Mouse (Mus musculus): ENCODE measurements around the gene Paqr7. TPM values are rescaled to one million over a fixed set of nuclear protein-coding genes. Genes with fewer than 3 reads are reported as not detected.
A peak's percentile ranks its signal among the peaks of the same experiment; 100 is the strongest.

Gene Paqr7
- polyA plus RNA-seq, 1 experiment from 2014 or later = 4.1 TPM

DNA sequence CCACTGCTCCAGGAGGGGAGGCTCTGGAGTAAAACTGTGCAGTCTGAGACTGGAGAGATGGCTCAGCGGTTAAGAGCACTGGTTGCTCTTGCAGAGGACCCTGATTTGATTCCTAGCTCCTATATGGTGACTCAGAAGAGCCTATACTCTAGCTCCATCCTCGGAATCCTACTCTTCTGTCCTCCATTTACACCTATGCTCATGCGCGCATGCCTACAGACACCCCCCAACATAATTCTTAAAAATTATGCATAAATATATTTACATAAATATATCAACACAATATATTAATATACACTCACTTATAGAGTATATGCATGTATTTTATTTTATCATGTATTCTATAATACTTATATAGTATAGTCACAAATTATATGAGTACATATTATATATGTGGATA lies 13.9 kb downstream of the Paqr7 start:
- ATAC-seq (ENCODE audit: low FRiP score, low read depth) = peak; percentile 17; the same call in 1 of the 2 replicates
- H3K9me3 ChIP-seq = no peaks in the 10 kb centered on the region
- H3K4me3 ChIP-seq = peak overlapping the region; percentile 66; the same call in 1 of the 2 replicates
- H3K4me2 ChIP-seq (replicated peaks) = peak overlapping the region; percentile 95
- H3K27me3 ChIP-seq = no peaks in the 10 kb centered on the region
- no peaks in the 10 kb centered on the region for H3K36me3 ChIP-seq
- 77% methylated on average over 4 of the region's 4 CpGs for WGBS
- H3K9ac ChIP-seq = no peak overlapping the region
- H3K27ac ChIP-seq = no peak overlapping the region
- H3K4me1 ChIP-seq = peaks cover 14% of the 10 kb centered on the region

DNA sequence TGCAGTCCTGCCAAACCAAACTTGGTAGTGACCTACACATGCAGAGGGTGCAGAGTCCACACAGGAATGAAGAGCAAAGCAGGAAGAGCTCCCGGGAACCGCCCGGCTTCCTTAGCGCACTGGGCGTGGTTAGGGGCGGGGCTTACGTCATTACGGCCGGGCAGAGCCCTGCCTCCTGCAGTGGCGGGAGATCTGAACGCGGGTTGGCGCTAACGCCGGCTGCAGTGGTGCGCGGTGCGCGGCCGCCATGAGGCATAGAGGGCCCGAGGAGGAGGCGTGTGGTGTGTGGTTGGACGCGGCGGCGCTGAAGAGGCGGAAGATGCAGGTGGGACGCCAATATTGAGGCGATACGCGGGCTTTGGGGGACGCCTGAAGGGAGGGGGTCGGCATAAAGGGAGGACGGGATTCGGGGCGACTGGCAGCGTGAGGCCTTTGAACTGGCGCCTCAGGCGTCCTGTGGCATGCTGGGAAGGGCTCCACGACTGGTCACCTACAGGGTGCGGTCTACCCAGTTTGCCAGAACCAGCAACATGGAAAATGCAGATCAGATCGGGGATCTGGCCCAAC lies 14.4 kb downstream of the Paqr7 start, which contains the start of gene Aunip:
TSS of gene Aunip (plus strand) at position 155 of the 567 bp plus-strand sequence.
- peak; percentile 94 for ATAC-seq (ENCODE audit: low FRiP score, low read depth)
- H3K4me3 ChIP-seq = peak within 1 kb of the TSS; percentile 66
- peak within 1 kb of the TSS; percentile 95 for H3K4me2 ChIP-seq (replicated peaks)
- H3K27me3 ChIP-seq = no peaks in the 10 kb centered on the region
- no peaks in the 10 kb centered on the region for H3K9me3 ChIP-seq
- under 1% methylated on average over 42 of the region's 42 CpGs for WGBS
- H3K9ac ChIP-seq = peak within 1 kb of the TSS; percentile 67
- no peaks in the 10 kb centered on the region for H3K36me3 ChIP-seq
- peaks cover 14% of the 10 kb centered on the region for H3K4me1 ChIP-seq
- H3K27ac ChIP-seq = no peak within 1 kb of the TSS

GRCm38 (mm10) chr4:134511730-134512129 lies 15.2 kb downstream of the Paqr7 start:
- peak overlapping the region; percentile 95 for H3K4me2 ChIP-seq (replicated peaks)
- peaks cover 14% of the 10 kb centered on the region for H3K4me1 ChIP-seq
- no peak for ATAC-seq (ENCODE audit: low FRiP score, low read depth)
- H3K9me3 ChIP-seq = no peaks in the 10 kb centered on the region
- H3K36me3 ChIP-seq = no peaks in the 10 kb centered on the region
- H3K4me3 ChIP-seq = peak overlapping the region; percentile 66
- no peaks in the 10 kb centered on the region for H3K27me3 ChIP-seq
- 75% methylated on average over 6 of the region's 6 CpGs for WGBS
- H3K9ac ChIP-seq = 0 out of 2 replicates have a peak overlapping the region, but pooled peaks have one; percentile 67
- H3K27ac ChIP-seq = no peak overlapping the region

- Histone ChIP-seq H3K9ac (no peak overlapping the region), H3K27ac (no peak overlapping the region), H3K4me2 (replicated peaks) (peak overlapping the region; percentile 59), H3K27me3 (no peaks in the 10 kb centered on the region), H3K36me3 (no peaks in the 10 kb centered on the region), H3K4me3 (peak overlapping the region; percentile 17; the same call in 1 of the 2 replicates), H3K4me1 (peaks cover 14% of the 10 kb centered on the region), H3K9me3 (no peaks in the 10 kb centered on the region)
- WGBS = 15% methylated on average over 15 of the region's 15 CpGs
- no peak for ATAC-seq (ENCODE audit: low FRiP score, low read depth)
These were observed 16.3 kb downstream of the Paqr7 start for GRCm38 (mm10) chr4:134512798-134513197.

- H3K9ac ChIP-seq = no peak overlapping the region
- H3K27ac ChIP-seq = no peak overlapping the region
- no peaks in the 10 kb centered on the region for H3K36me3 ChIP-seq
- no peaks in the 10 kb centered on the region for H3K9me3 ChIP-seq
- no peak overlapping the region for H3K4me2 ChIP-seq (replicated peaks)
- WGBS = 87% methylated on average over 11 of the region's 11 CpGs
- H3K4me3 ChIP-seq = no peak overlapping the region
- no peak for ATAC-seq (ENCODE audit: low FRiP score, low read depth)
- H3K4me1 ChIP-seq = peaks cover 14% of the 10 kb centered on the region
- no peaks in the 10 kb centered on the region for H3K27me3 ChIP-seq
These were observed 17.9 kb downstream of the Paqr7 start for GRCm38 (mm10) chr4:134514309-134514930.

DNA sequence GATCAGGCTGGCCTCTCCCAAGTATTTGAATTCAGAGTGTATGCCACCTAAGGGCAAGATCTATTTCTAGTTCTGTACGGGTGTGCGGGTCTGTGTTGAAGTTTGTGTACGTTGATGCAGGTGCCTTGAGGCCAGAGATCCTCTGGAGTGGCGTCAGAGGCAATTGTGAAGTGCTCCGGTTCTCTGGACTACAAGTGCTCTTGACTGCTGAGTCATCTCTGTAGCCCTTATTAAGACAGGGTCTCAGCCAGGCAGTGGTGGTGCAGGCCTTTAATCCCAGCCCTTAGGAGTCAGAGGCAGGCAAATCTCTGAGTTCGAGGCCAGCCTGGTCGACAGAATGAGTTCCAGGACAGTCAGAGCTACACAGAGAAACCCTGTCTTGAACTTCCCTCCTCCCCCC lies 19.1 kb downstream of the Paqr7 start:
- H3K4me3 ChIP-seq = no peak overlapping the region
- H3K27ac ChIP-seq = no peak overlapping the region
- peaks cover 3% of the 10 kb centered on the region; the same call in 1 of the 2 replicates for H3K36me3 ChIP-seq
- ATAC-seq (ENCODE audit: low FRiP score, low read depth) = no peak
- 72% methylated on average over 7 of the region's 7 CpGs for WGBS
- H3K4me1 ChIP-seq = peaks cover 14% of the 10 kb centered on the region
- no peak overlapping the region for H3K4me2 ChIP-seq (replicated peaks)
- no peaks in the 10 kb centered on the region for H3K27me3 ChIP-seq
- H3K9ac ChIP-seq = no peak overlapping the region; the same call in 1 of the 2 replicates
- no peaks in the 10 kb centered on the region for H3K9me3 ChIP-seq

DNA sequence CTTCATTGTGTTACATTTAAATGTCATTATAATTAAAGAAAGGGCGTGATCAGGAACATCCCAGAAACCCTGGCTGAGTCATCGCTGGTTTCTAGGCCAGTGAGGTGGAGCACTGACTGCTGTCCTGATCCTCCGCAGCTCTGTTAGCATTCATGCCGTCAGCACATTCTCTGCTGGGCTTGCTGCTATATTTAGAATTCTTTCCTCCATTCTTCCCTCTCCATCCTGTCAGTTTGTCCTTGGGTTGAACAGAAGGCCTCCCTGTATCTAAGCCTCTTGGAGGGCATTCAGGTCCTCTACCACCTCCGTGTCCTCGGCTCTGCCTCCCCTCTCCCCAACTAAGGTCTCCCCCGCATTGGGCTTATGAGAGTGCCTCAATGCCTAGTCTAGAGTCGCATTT lies 20.5 kb downstream of the Paqr7 start:
- H3K9me3 ChIP-seq = no peaks in the 10 kb centered on the region
- H3K9ac ChIP-seq = no peak overlapping the region
- H3K4me1 ChIP-seq = peaks cover 5% of the 10 kb centered on the region
- H3K4me2 ChIP-seq (replicated peaks) = no peak overlapping the region
- WGBS = 86% methylated on average over 8 of the region's 8 CpGs
- peaks cover 15% of the 10 kb centered on the region for H3K36me3 ChIP-seq
- H3K4me3 ChIP-seq = no peak overlapping the region
- no peak for ATAC-seq (ENCODE audit: low FRiP score, low read depth)
- H3K27ac ChIP-seq = no peak overlapping the region
- no peaks in the 10 kb centered on the region for H3K27me3 ChIP-seq

- Histone ChIP-seq H3K4me1 (peaks cover 2% of the 10 kb centered on the region), H3K27me3 (no peaks in the 10 kb centered on the region), H3K9me3 (no peaks in the 10 kb centered on the region), H3K4me3 (no peak overlapping the region), H3K4me2 (replicated peaks) (no peak overlapping the region), H3K9ac (no peak overlapping the region), H3K36me3 (peaks cover 15% of the 10 kb centered on the region), H3K27ac (no peak overlapping the region)
- no peak for ATAC-seq (ENCODE audit: low FRiP score, low read depth)
- WGBS = 91% methylated on average over 10 of the region's 10 CpGs
These were observed 21.2 kb downstream of the Paqr7 start for GRCm38 (mm10) chr4:134517719-134518118.

DNA sequence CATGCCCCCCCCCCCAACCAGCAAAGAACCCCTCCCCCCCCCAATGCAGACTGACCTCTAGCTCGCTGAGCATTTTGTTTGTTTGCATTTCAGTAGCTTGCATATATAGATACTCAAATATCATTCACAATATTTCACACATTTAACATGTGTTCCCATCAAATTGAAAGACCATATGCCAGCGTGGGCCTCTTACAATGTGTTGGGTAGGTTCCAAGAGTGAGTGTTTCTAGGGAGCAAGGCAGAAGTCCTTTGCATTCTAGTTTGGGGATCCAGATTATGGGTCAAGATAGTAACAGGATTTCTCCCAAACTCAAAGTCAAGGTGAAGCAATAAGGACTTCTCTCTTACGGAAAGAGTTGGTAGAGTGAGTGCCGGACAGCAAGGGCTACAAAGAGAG lies 22.0 kb downstream of the Paqr7 start:
- Histone ChIP-seq H3K9me3 (no peaks in the 10 kb centered on the region), H3K4me3 (no peak overlapping the region), H3K9ac (no peak overlapping the region), H3K27ac (no peak overlapping the region), H3K4me2 (replicated peaks) (no peak overlapping the region), H3K36me3 (peaks cover 22% of the 10 kb centered on the region), H3K27me3 (no peaks in the 10 kb centered on the region), H3K4me1 (no peaks in the 10 kb centered on the region)
- 93% methylated on average over 4 of the region's 4 CpGs for WGBS
- ATAC-seq (ENCODE audit: low FRiP score, low read depth) = no peak

- Histone ChIP-seq H3K4me2 (replicated peaks) (no peak overlapping the region), H3K36me3 (peaks cover 30% of the 10 kb centered on the region), H3K9me3 (no peaks in the 10 kb centered on the region), H3K27ac (no peak overlapping the region), H3K27me3 (no peaks in the 10 kb centered on the region), H3K9ac (no peak overlapping the region), H3K4me3 (no peak overlapping the region), H3K4me1 (no peaks in the 10 kb centered on the region)
- ATAC-seq (ENCODE audit: low FRiP score, low read depth) = no peak
These were observed 22.8 kb downstream of the Paqr7 start for GRCm38 (mm10) chr4:134519281-134519680.

DNA sequence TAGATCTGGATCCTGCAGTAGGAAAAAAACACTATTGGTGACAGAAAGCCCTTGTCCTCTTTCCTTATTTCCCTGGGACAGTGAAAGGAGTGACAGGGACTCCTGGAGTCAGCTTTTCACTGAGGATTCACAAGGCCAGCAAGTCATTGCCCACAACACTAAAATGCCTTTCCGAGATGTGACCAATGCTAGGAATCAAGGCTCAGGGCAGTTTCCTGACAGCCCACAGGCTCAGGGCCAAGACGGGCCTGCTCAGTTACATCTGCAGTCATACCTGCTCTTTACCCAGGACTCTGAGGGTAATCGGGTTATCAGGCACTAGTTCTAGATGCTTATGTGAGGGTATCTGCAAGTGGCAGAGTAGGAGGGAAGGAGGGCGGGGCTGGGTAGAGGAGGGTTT lies 26.9 kb downstream of the Paqr7 start:
- ATAC-seq (ENCODE audit: low FRiP score, low read depth) = no peak
- Histone ChIP-seq H3K4me2 (replicated peaks) (no peak overlapping the region), H3K4me1 (no peaks in the 10 kb centered on the region), H3K4me3 (no peak overlapping the region), H3K36me3 (peaks cover 71% of the 10 kb centered on the region), H3K9ac (0 out of 2 replicates have a peak overlapping the region, but pooled peaks have one; percentile 8), H3K27ac (no peak overlapping the region), H3K27me3 (no peaks in the 10 kb centered on the region), H3K9me3 (no peaks in the 10 kb centered on the region)
- 84% methylated on average over 4 of the region's 4 CpGs for whole genome bisulfite sequencing

DNA sequence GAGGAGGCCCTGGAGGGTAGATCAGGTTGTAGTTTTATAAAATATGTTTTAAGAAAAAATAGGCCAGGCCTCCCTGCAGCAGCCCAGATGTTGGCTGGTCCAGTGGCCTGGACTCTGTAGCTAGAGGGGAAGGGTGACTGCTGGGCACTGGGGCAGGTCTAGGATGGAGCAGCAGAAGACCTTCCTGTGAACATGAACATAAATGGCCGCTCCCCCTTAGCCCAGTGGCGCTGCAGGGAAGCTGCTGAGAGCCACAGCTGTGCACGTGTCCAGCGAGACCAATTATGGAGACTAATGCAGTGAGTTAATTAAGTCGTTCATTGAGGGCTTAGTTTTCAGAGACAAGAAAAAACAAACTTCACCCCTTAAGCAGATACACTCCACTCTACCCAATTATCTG lies 29.3 kb downstream of the Paqr7 start:
- Histone ChIP-seq H3K9me3 (no peaks in the 10 kb centered on the region), H3K27me3 (no peaks in the 10 kb centered on the region), H3K4me3 (no peak overlapping the region), H3K9ac (no peak overlapping the region), H3K4me2 (replicated peaks) (no peak overlapping the region), H3K4me1 (no peaks in the 10 kb centered on the region), H3K27ac (no peak overlapping the region), H3K36me3 (peaks cover 90% of the 10 kb centered on the region)
- WGBS = 70% methylated on average over 5 of the region's 5 CpGs
- ATAC-seq (ENCODE audit: low FRiP score, low read depth) = no peak

- Histone ChIP-seq H3K4me3 (no peak overlapping the region), H3K27ac (no peak overlapping the region), H3K36me3 (peaks cover 90% of the 10 kb centered on the region), H3K4me2 (replicated peaks) (no peak overlapping the region), H3K9me3 (no peaks in the 10 kb centered on the region), H3K9ac (no peak overlapping the region), H3K4me1 (no peaks in the 10 kb centered on the region), H3K27me3 (no peaks in the 10 kb centered on the region)
- WGBS = 83% methylated on average over 5 of the region's 5 CpGs
- ATAC-seq (ENCODE audit: low FRiP score, low read depth) = no peak
These were observed 29.7 kb downstream of the Paqr7 start for GRCm38 (mm10) chr4:134526220-134526619.

Measured in limb, embryonic 13.5 days (tissue).